Mouse (Mus musculus) lung, embryonic 15.5 days (tissue): ENCODE data around the gene Pglyrp1. TPM values are rescaled to one million over a fixed set of nuclear protein-coding genes. Genes with fewer than 3 reads are reported as not detected.

Experiments used
- polyA plus RNA-seq: library from polyadenylated mRNA; unstranded; fragments of >200 nt; fragmentation: Nextera tagmentation; extraction: Ambion mirVana; gene quantifications from 2 replicates; pipeline ENCODE4 v1.2.1, GENCODE M21; 2015

Gene Pglyrp1
- polyA plus RNA-seq, 1 experiment from 2014 or later: 6.7 TPM

Other genes with a start within 250 kb of the Pglyrp1 start
- not detected in 2 replicates for gene Psg21, start 214.6 kb upstream of the Pglyrp1 start, polyA plus RNA-seq
- gene Psg20, start 185.1 kb upstream of the Pglyrp1 start, polyA plus RNA-seq: not detected in 2 replicates
- not detected in 2 replicates for gene Psg22, start 153.2 kb upstream of the Pglyrp1 start, polyA plus RNA-seq
- not detected in 2 replicates for gene Psg19, start 72.8 kb upstream of the Pglyrp1 start, polyA plus RNA-seq
- gene Psg17, start 49.7 kb upstream of the Pglyrp1 start, polyA plus RNA-seq: not detected in 2 replicates
- gene Mill2, start 31.4 kb upstream of the Pglyrp1 start, polyA plus RNA-seq: 1.7 and 2.1 TPM in 2 replicates
- 32.1 and 34.4 TPM in 2 replicates for gene Ccdc61, start 39.1 kb downstream of the Pglyrp1 start, polyA plus RNA-seq
- 0.77 and 1.2 TPM in 2 replicates for gene Nova2, start 54.6 kb downstream of the Pglyrp1 start, polyA plus RNA-seq
- not detected in 2 replicates for gene Nanos2, start 116.1 kb downstream of the Pglyrp1 start, polyA plus RNA-seq
- 3.0 and 3.6 TPM in 2 replicates for gene Mypop, start 119.9 kb downstream of the Pglyrp1 start, polyA plus RNA-seq
- gene Irf2bp1, start 132.7 kb downstream of the Pglyrp1 start, polyA plus RNA-seq: 23.5 and 25.2 TPM in 2 replicates
- 2.2 and 2.4 TPM in 2 replicates for gene Foxa3, start 152.2 kb downstream of the Pglyrp1 start, polyA plus RNA-seq
- 34.3 and 34.6 TPM in 2 replicates for gene Sympk, start 153.0 kb downstream of the Pglyrp1 start, polyA plus RNA-seq
- not detected in 2 replicates for gene Rsph6a, start 183.4 kb downstream of the Pglyrp1 start, polyA plus RNA-seq
- 15.9 and 17.1 TPM in 2 replicates for gene Dmwd, start 204.9 kb downstream of the Pglyrp1 start, polyA plus RNA-seq
- 24.2 and 27.1 TPM in 2 replicates for gene Dmpk, start 212.5 kb downstream of the Pglyrp1 start, polyA plus RNA-seq
- gene Six5, start 223.3 kb downstream of the Pglyrp1 start, polyA plus RNA-seq: 9.5 and 9.7 TPM in 2 replicates
- 1.8 and 1.9 TPM in 2 replicates for gene Gm4969, start 247.0 kb downstream of the Pglyrp1 start, polyA plus RNA-seq
- 13.6 and 13.8 TPM in 2 replicates for gene Fbxo46, start 248.5 kb downstream of the Pglyrp1 start, polyA plus RNA-seq